Mouse (Mus musculus): ENCODE results near the gene Chrm2.

GRCm38 (mm10) chr6:36528509-36528908 lies 140.6 kb downstream of the Chrm2 start:
- no peak for TF ChIP-seq POLR2A (IDR thresholded peaks at IDR 0.05; ENCODE audit: low read depth, low read length)
- no peak for TF ChIP-seq CTCF (IDR thresholded peaks at IDR 0.05; ENCODE audit: extremely low read depth, insufficient read length, insufficient replicate concordance, low read depth, low read length)
